Mouse (Mus musculus) ES-Bruce4 (cell line): ENCODE measurements around the gene Diras1. TPM values are rescaled to one million over a fixed set of nuclear protein-coding genes. Genes with fewer than 3 reads are reported as not detected.
"Not testable (repeated sequence)": the region's sequence is repeated elsewhere in the genome, so short reads cannot be mapped to it uniquely, and the experiment has no call there.

Source experiments
- H3K27ac ChIP-seq: 2 replicates; pipeline ENCODE4 v1.5.1; 2012; ENCODE audit warnings: low read length, inconsistent platforms; ENCODE audit not compliant: insufficient read depth
- H3K27me3 ChIP-seq: 2 replicates; pipeline ENCODE4 v1.6.1; 2012; ENCODE audit warnings: mild to moderate bottlenecking, low read length, inconsistent platforms; ENCODE audit not compliant: control insufficient read depth, poor library complexity, insufficient read depth, severe bottlenecking
- H3K36me3 ChIP-seq: 2 replicates; pipeline ENCODE4 v1.6.1; 2012; ENCODE audit warnings: inconsistent platforms, mild to moderate bottlenecking, low read length, moderate library complexity; ENCODE audit not compliant: control insufficient read depth, poor library complexity, insufficient read depth, severe bottlenecking
- H3K4me1 ChIP-seq: one replicate; pipeline ENCODE4 v1.8.1; 2011; ENCODE audit warnings: low read length; ENCODE audit not compliant: control insufficient read depth, insufficient read depth
- H3K4me3 ChIP-seq: 2 replicates; pipeline ENCODE4 v1.5.1; 2011; ENCODE audit warnings: low read depth, mild to moderate bottlenecking, low read length
- H3K9ac ChIP-seq: 2 replicates; pipeline ENCODE4 v1.6.1; 2012; ENCODE audit warnings: low read depth, mild to moderate bottlenecking, inconsistent platforms; ENCODE audit not compliant: poor library complexity, severe bottlenecking
- H3K9me3 ChIP-seq: replicated peaks from 2 replicates; pipeline ENCODE4 v1.6.1; 2012; ENCODE audit warnings: mild to moderate bottlenecking, low read length, inconsistent platforms; ENCODE audit not compliant: control insufficient read depth, poor library complexity, insufficient read depth, severe bottlenecking
- CTCF ChIP-seq: IDR thresholded peaks from one replicate; pipeline ENCODE4 v1.8.1; 2011; ENCODE audit warnings: low read depth, low read length
- EP300 ChIP-seq: IDR thresholded peaks from 2 replicates; pipeline ENCODE4 v1.6.1; 2011; ENCODE audit warnings: low read depth, low read length; ENCODE audit not compliant: insufficient read depth
- POLR2A ChIP-seq: IDR thresholded peaks from one replicate; pipeline ENCODE4 v1.8.1; 2011; ENCODE audit warnings: low read length; ENCODE audit not compliant: insufficient read depth
- polyA plus RNA-seq: library from polyadenylated mRNA; stranded (reverse); fragments of >200 nt; gene quantifications from 2 replicates; pipeline ENCODE4 v1.2.4, GENCODE M21; 2011; ENCODE audit warnings: low read depth; ENCODE audit not compliant: missing spikeins, insufficient read depth, insufficient read length

Gene Diras1
- polyA plus RNA-seq, 1 experiment = 0.27 TPM

DNA sequence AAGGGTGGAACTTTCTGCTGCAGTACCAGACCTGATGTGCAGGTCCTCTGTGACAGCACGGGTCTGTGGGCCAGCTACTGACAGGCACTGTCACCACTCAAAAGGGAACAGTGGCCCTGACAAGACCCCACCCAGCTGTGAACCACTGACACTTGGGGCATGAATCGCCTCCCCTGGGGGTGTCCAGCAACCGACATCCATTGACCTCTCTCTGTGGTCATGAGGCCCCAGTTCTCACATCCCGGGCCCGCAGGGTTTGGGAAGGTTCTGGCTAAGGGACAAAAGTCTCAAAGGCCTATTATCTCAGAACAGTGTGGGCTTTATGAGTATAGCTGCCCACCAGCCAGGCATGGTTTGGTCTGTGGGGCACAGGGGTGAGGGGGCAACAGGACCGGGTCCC, 29.7 kb upstream of the Diras1 start:
- Histone ChIP-seq H3K36me3 (peaks cover 13% of the 10 kb centered on the region), H3K9me3 (no peaks in the 10 kb centered on the region), H3K27me3 (no peaks in the 10 kb centered on the region), H3K27ac (no peak overlapping the region), H3K4me1 (no peaks in the 10 kb centered on the region), H3K9ac (no peak overlapping the region), H3K4me3 (no peak overlapping the region)
- TF ChIP-seq EP300 (no peak), POLR2A (no peak), CTCF (no peak)

DNA sequence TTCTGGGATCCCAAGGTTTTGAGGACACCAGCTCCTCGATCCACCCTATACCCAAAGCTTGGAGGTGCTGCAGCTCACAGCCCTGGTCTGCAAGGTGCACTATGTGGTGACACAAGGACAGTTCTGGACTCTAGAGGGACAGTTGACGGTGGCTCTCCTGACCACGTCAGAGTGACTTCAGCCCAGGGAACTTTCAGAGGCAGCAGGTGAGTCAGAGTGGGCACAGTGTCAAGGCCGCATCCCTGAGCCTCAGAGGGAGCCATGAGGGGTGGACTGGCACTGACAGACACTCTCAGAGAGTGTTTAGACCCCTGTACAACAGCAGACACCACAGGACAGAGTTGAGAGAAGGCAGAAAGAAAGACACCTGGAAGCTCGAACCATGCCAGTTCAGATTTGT, 27.1 kb upstream of the Diras1 start:
- TF ChIP-seq EP300 (no peak), CTCF (no peak), POLR2A (no peak)

GRCm38 (mm10) chr10:81051133-81051532, 25.7 kb upstream of the Diras1 start:
- TF ChIP-seq POLR2A (no peak), CTCF (no peak), EP300 (no peak)
- Histone ChIP-seq H3K36me3 (peaks cover 44% of the 10 kb centered on the region), H3K4me3 (no peak overlapping the region), H3K27ac (no peak overlapping the region), H3K9me3 (no peaks in the 10 kb centered on the region), H3K4me1 (no peaks in the 10 kb centered on the region), H3K27me3 (no peaks in the 10 kb centered on the region), H3K9ac (no peak overlapping the region)

More for the DNA sequence above, 27.1 kb upstream of the Diras1 start:
- no peaks in the 10 kb centered on the region for H3K9me3 ChIP-seq
- H3K27ac ChIP-seq = no peak overlapping the region
- no peaks in the 10 kb centered on the region for H3K27me3 ChIP-seq
- no peak overlapping the region for H3K4me3 ChIP-seq
- H3K36me3 ChIP-seq = peaks cover 34% of the 10 kb centered on the region
- no peaks in the 10 kb centered on the region for H3K4me1 ChIP-seq
- no peak overlapping the region for H3K9ac ChIP-seq

- TF ChIP-seq CTCF (peak; percentile 51), POLR2A (no peak), EP300 (no peak)
- H3K27me3 ChIP-seq = no peaks in the 10 kb centered on the region
- peaks cover 49% of the 10 kb centered on the region for H3K36me3 ChIP-seq
- H3K4me1 ChIP-seq = no peaks in the 10 kb centered on the region
- no peak overlapping the region for H3K27ac ChIP-seq
- no peak overlapping the region for H3K9ac ChIP-seq
- no peak overlapping the region for H3K4me3 ChIP-seq
- no peaks in the 10 kb centered on the region for H3K9me3 ChIP-seq
These were observed 25.2 kb upstream of the Diras1 start for GRCm38 (mm10) chr10:81050645-81051044.

- not testable (repeated sequence) for H3K9me3 ChIP-seq, H3K4me1 ChIP-seq, H3K4me3 ChIP-seq, H3K9ac ChIP-seq, H3K27ac ChIP-seq, H3K27me3 ChIP-seq
- peaks cover 50% of the 10 kb centered on the region for H3K36me3 ChIP-seq
These were observed 19.8 kb upstream of the Diras1 start for GRCm38 (mm10) chr10:81045246-81045645.

DNA sequence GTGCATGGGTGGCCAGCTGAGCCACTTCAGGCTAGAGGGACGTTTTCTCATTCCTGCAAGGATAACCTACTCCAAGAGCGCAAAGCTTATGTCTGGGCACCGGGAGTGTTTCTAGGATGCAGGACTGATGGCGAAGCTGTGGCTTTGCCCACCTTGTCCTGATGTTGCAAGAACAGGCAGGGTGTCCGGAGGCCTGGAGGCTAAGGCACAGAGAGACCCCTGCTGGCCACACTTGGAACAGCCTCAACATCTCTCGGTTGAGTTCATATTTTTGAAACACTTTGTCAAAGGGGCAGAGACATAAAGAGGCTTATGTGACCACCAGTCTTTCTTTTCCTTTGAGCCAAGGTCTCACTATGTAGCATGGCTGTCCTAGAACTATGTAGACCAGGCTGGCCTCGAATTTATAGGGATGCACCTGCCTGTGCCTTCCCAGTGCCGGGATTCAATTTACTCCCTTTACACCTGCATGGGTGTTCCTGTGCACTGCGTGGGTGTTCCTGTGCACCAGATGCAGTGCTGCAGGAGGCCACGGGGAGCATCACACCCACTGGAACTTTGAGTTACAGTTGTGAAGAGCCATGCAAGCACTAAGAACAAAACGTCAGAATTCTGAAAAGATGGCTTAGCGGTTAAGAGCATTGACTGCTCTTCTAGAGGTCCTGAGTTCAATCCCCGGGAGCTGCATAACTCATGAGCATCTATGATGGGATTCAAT, 16.2 kb upstream of the Diras1 start:
- H3K27me3 ChIP-seq = no peaks in the 10 kb centered on the region
- H3K4me1 ChIP-seq = no peaks in the 10 kb centered on the region
- H3K36me3 ChIP-seq = peaks cover 24% of the 10 kb centered on the region
- no peak overlapping the region for H3K9ac ChIP-seq
- H3K9me3 ChIP-seq = no peaks in the 10 kb centered on the region
- no peak overlapping the region for H3K27ac ChIP-seq
- TF ChIP-seq CTCF (peak; percentile 94), EP300 (no peak), POLR2A (no peak)
- H3K4me3 ChIP-seq = no peak overlapping the region
